Mouse (Mus musculus) embryonic fibroblast, embryonic 13.5 days (primary cell): Measurements from ENCODE around the gene Nlrx1.

Experiments
- CTCF ChIP-seq: IDR thresholded peaks from 2 replicates; pipeline ENCODE4 v1.5.1; 2011; ENCODE audit warnings: mild to moderate bottlenecking, control low read depth, low read length, moderate library complexity, borderline replicate concordance; ENCODE audit not compliant: insufficient read depth
- POLR2A ChIP-seq: IDR thresholded peaks from 2 replicates; pipeline ENCODE4 v1.6.1; 2011; ENCODE audit warnings: low read depth, mild to moderate bottlenecking, control low read depth, low read length, moderate library complexity

GRCm38 (mm10) chr9:44254508-44255135 lies 13.8 kb downstream of the Nlrx1 start:
- TF ChIP-seq CTCF, result no peak
- TF ChIP-seq POLR2A, result no peak
